Mouse (Mus musculus): ENCODE results near the gene Npas1. TPM values are rescaled to one million over a fixed set of nuclear protein-coding genes. Genes with fewer than 3 reads are reported as not detected.

Gene Npas1
- polyA plus RNA-seq, 1 experiment from 2014 or later: 2.4 TPM

GRCm38 (mm10) chr7:16501571-16501970 lies 24.0 kb upstream of the Npas1 start:
- H3K9ac ChIP-seq (ENCODE audit: low read length): no peak overlapping the region
- DNase-seq (ENCODE audit: low spot score): no peak
- H3K4me3 ChIP-seq (ENCODE audit: low read depth, low read length): no peak overlapping the region
- H3K4me1 ChIP-seq (ENCODE audit: control insufficient read depth, insufficient read depth, low read length): no peaks in the 10 kb centered on the region
- no peak for ATAC-seq
- no peaks in the 10 kb centered on the region for H3K9me3 ChIP-seq (replicated peaks; ENCODE audit: control insufficient read depth, low read length)
- H3K36me3 ChIP-seq (ENCODE audit: control insufficient read depth, insufficient read depth, low read length): peaks cover 79% of the 10 kb centered on the region
- WGBS: 95% methylated on average over 4 of the region's 4 CpGs
- H3K4me2 ChIP-seq (ENCODE audit: low read length): no peak overlapping the region
- H3K27me3 ChIP-seq (replicated peaks; ENCODE audit: control insufficient read depth, insufficient read depth, low read length): no peaks in the 10 kb centered on the region
- H3K27ac ChIP-seq (ENCODE audit: low read depth, low read length): no peak overlapping the region

DNA sequence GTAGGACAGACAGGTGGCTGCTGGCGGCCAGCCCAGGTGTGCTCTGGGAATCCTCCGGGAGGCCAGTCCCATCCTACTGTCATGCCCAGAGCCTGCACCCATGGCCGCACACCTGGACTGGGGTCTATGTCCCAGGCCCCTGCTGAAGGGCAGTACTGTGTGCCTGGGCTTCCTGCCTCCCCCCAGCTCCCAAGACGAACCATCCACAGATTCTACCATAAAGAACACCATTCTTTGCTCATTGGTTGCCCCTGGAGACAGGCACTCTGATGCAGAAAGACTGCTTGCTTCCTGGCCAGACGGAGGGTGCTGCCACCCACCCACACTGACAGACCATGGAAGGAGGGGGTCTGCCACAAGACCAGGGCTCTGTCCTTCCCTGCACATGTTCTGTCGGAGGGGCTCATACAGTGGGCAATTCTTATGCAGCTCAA lies 22.2 kb upstream of the Npas1 start:
- Histone ChIP-seq H3K4me1 (ENCODE audit: control insufficient read depth, insufficient read depth, low read length) (no peaks in the 10 kb centered on the region), H3K4me2 (ENCODE audit: low read length) (no peak overlapping the region), H3K27ac (ENCODE audit: low read depth, low read length) (no peak overlapping the region), H3K9ac (ENCODE audit: low read length) (no peak overlapping the region), H3K36me3 (ENCODE audit: control insufficient read depth, insufficient read depth, low read length) (peaks cover 78% of the 10 kb centered on the region), H3K27me3 (replicated peaks; ENCODE audit: control insufficient read depth, insufficient read depth, low read length) (no peaks in the 10 kb centered on the region), H3K4me3 (ENCODE audit: low read depth, low read length) (no peak overlapping the region), H3K9me3 (replicated peaks; ENCODE audit: control insufficient read depth, low read length) (no peaks in the 10 kb centered on the region)
- 0 out of 2 replicates have a peak, but pooled peaks have one; percentile 12 for ATAC-seq
- WGBS: 83% methylated on average over 6 of the region's 6 CpGs
- no peak for DNase-seq (ENCODE audit: low spot score)

- Histone ChIP-seq H3K36me3 (ENCODE audit: control insufficient read depth, insufficient read depth, low read length) (peaks cover 54% of the 10 kb centered on the region), H3K9me3 (replicated peaks; ENCODE audit: control insufficient read depth, low read length) (no peaks in the 10 kb centered on the region), H3K27ac (ENCODE audit: low read depth, low read length) (no peak overlapping the region), H3K4me3 (ENCODE audit: low read depth, low read length) (no peak overlapping the region), H3K27me3 (replicated peaks; ENCODE audit: control insufficient read depth, insufficient read depth, low read length) (no peaks in the 10 kb centered on the region), H3K4me2 (ENCODE audit: low read length) (no peak overlapping the region), H3K4me1 (ENCODE audit: control insufficient read depth, insufficient read depth, low read length) (no peaks in the 10 kb centered on the region), H3K9ac (ENCODE audit: low read length) (no peak overlapping the region)
- WGBS: 80% methylated on average over 3 of the region's 3 CpGs
- no peak for DNase-seq (ENCODE audit: low spot score)
- ATAC-seq: no peak
These were observed 18.7 kb upstream of the Npas1 start for GRCm38 (mm10) chr7:16496260-16496659.

DNA sequence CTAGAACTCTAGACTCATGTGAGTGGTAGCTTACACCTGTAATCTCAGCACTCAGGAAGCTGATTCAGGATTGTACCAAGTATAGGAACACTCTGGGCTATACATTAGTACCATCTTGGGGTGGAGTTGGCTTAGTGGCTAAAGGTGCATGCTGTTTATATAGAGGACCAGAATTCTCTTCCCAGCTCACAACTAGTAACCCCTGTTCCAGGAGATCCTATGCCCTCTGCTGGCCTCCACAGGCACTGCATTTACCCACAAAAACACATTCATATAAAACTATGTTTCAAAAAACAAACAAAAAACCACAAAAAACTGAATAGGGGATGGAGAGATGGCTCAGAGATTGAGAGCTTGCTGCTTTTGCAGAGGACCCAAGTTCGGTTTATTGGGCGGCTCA lies 15.8 kb upstream of the Npas1 start:
- ATAC-seq (peak; percentile 44; the same call in 1 of the 2 replicates), DNase-seq (ENCODE audit: low spot score) (peak; percentile 48)
- Histone ChIP-seq H3K4me2 (ENCODE audit: low read length) (no peak overlapping the region), H3K9ac (ENCODE audit: low read length) (no peak overlapping the region), H3K36me3 (ENCODE audit: control insufficient read depth, insufficient read depth, low read length) (peaks cover 37% of the 10 kb centered on the region), H3K9me3 (replicated peaks; ENCODE audit: control insufficient read depth, low read length) (no peaks in the 10 kb centered on the region), H3K4me3 (ENCODE audit: low read depth, low read length) (no peak overlapping the region), H3K4me1 (ENCODE audit: control insufficient read depth, insufficient read depth, low read length) (no peaks in the 10 kb centered on the region), H3K27me3 (replicated peaks; ENCODE audit: control insufficient read depth, insufficient read depth, low read length) (no peaks in the 10 kb centered on the region), H3K27ac (ENCODE audit: low read depth, low read length) (no peak overlapping the region)
- WGBS: 33% methylated on average over 2 of the region's 2 CpGs

GRCm38 (mm10) chr7:16492211-16492610 lies 14.7 kb upstream of the Npas1 start:
- no peak overlapping the region for H3K27ac ChIP-seq (ENCODE audit: low read depth, low read length)
- H3K9ac ChIP-seq (ENCODE audit: low read length): no peak overlapping the region
- ATAC-seq (peak; percentile 29), DNase-seq (ENCODE audit: low spot score) (no peak)
- 60% methylated on average over 3 of the region's 3 CpGs for WGBS
- H3K27me3 ChIP-seq (replicated peaks; ENCODE audit: control insufficient read depth, insufficient read depth, low read length): no peaks in the 10 kb centered on the region
- no peak overlapping the region for H3K4me2 ChIP-seq (ENCODE audit: low read length)
- H3K4me3 ChIP-seq (ENCODE audit: low read depth, low read length): no peak overlapping the region
- H3K36me3 ChIP-seq (ENCODE audit: control insufficient read depth, insufficient read depth, low read length): peaks cover 26% of the 10 kb centered on the region
- H3K4me1 ChIP-seq (ENCODE audit: control insufficient read depth, insufficient read depth, low read length): no peaks in the 10 kb centered on the region
- H3K9me3 ChIP-seq (replicated peaks; ENCODE audit: control insufficient read depth, low read length): no peaks in the 10 kb centered on the region

DNA sequence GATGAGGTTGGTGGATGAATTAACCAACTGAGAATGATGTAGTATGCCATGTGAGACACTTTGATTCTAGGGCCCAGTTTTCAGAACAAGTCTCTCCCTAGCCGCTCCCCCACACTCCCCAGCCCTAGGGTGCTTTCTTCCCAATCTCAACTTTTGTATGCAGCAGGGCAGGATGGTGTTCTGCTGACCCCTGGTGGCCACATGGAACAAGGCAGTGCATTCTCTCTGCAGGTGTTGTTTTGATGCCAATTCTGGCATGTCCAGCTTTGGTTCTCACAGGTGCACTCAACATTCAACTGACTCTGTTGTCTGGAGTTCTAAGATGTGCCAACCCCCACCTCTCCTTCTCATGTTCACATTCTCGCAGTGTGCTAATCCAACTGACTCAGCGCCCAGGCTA lies 14.2 kb upstream of the Npas1 start:
- H3K27me3 ChIP-seq (replicated peaks; ENCODE audit: control insufficient read depth, insufficient read depth, low read length): no peaks in the 10 kb centered on the region
- no peak overlapping the region for H3K27ac ChIP-seq (ENCODE audit: low read depth, low read length)
- ATAC-seq (peak; percentile 65), DNase-seq (ENCODE audit: low spot score) (peak; percentile 75)
- peaks cover 21% of the 10 kb centered on the region for H3K36me3 ChIP-seq (ENCODE audit: control insufficient read depth, insufficient read depth, low read length)
- no peak overlapping the region for H3K9ac ChIP-seq (ENCODE audit: low read length)
- no peaks in the 10 kb centered on the region for H3K4me1 ChIP-seq (ENCODE audit: control insufficient read depth, insufficient read depth, low read length)
- WGBS: 34% methylated on average over 3 of the region's 3 CpGs
- H3K9me3 ChIP-seq (replicated peaks; ENCODE audit: control insufficient read depth, low read length): no peaks in the 10 kb centered on the region
- no peak overlapping the region for H3K4me2 ChIP-seq (ENCODE audit: low read length)
- H3K4me3 ChIP-seq (ENCODE audit: low read depth, low read length): no peak overlapping the region

DNA sequence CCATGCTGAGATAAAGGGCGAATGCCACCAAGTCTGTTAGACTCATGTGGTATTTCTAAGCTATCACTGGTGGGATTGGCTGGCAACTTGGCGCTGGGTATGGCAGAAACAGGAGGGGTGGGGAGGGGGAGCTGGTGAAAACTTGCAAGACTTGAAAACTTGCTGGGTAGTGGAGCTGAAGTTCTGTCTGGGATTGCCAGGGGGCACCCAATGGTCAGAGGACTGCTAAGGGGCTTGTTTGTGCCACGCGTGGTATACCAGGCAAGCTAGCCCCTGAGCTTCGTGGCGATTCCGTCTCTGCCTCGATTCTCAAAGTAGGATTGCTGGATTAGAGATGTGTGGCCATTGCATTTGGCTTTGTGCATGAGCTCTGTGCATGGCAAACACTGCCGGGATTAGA lies 12.4 kb upstream of the Npas1 start:
- Histone ChIP-seq H3K27me3 (replicated peaks; ENCODE audit: control insufficient read depth, insufficient read depth, low read length) (no peaks in the 10 kb centered on the region), H3K36me3 (ENCODE audit: control insufficient read depth, insufficient read depth, low read length) (peaks cover 4% of the 10 kb centered on the region; the same call in 1 of the 2 replicates), H3K9ac (ENCODE audit: low read length) (no peak overlapping the region), H3K27ac (ENCODE audit: low read depth, low read length) (no peak overlapping the region), H3K9me3 (replicated peaks; ENCODE audit: control insufficient read depth, low read length) (no peaks in the 10 kb centered on the region), H3K4me3 (ENCODE audit: low read depth, low read length) (no peak overlapping the region), H3K4me2 (ENCODE audit: low read length) (no peak overlapping the region), H3K4me1 (ENCODE audit: control insufficient read depth, insufficient read depth, low read length) (no peaks in the 10 kb centered on the region)
- no peak for ATAC-seq
- DNase-seq (ENCODE audit: low spot score): no peak
- 85% methylated on average over 9 of the region's 9 CpGs for WGBS

GRCm38 (mm10) chr7:16488816-16489215 lies 11.3 kb upstream of the Npas1 start:
- Histone ChIP-seq H3K4me2 (ENCODE audit: low read length) (no peak overlapping the region), H3K27me3 (replicated peaks; ENCODE audit: control insufficient read depth, insufficient read depth, low read length) (no peaks in the 10 kb centered on the region), H3K27ac (ENCODE audit: low read depth, low read length) (no peak overlapping the region), H3K4me3 (ENCODE audit: low read depth, low read length) (no peak overlapping the region), H3K9me3 (replicated peaks; ENCODE audit: control insufficient read depth, low read length) (no peaks in the 10 kb centered on the region), H3K9ac (ENCODE audit: low read length) (no peak overlapping the region), H3K4me1 (ENCODE audit: control insufficient read depth, insufficient read depth, low read length) (no peaks in the 10 kb centered on the region), H3K36me3 (ENCODE audit: control insufficient read depth, insufficient read depth, low read length) (peaks cover under 1% of the 10 kb centered on the region; the same call in 1 of the 2 replicates)
- DNase-seq (ENCODE audit: low spot score): no peak
- no peak for ATAC-seq

- WGBS: 1% methylated on average over 34 of the region's 34 CpGs
- H3K9me3 ChIP-seq (replicated peaks; ENCODE audit: control insufficient read depth, low read length): no peaks in the 10 kb centered on the region
- H3K4me1 ChIP-seq (ENCODE audit: control insufficient read depth, insufficient read depth, low read length): peaks cover 6% of the 10 kb centered on the region; the same call in 1 of the 2 replicates
- H3K36me3 ChIP-seq (ENCODE audit: control insufficient read depth, insufficient read depth, low read length): no peaks in the 10 kb centered on the region
- no peak overlapping the region for H3K27ac ChIP-seq (ENCODE audit: low read depth, low read length)
- peak overlapping the region; percentile 42 for H3K4me2 ChIP-seq (ENCODE audit: low read length)
- peak overlapping the region; percentile 25 for H3K4me3 ChIP-seq (ENCODE audit: low read depth, low read length)
- DNase-seq (ENCODE audit: low spot score): no peak
- no peak overlapping the region for H3K9ac ChIP-seq (ENCODE audit: low read length)
- H3K27me3 ChIP-seq (replicated peaks; ENCODE audit: control insufficient read depth, insufficient read depth, low read length): peaks cover 51% of the 10 kb centered on the region
- ATAC-seq: 0 out of 2 replicates have a peak, but pooled peaks have one; percentile 29
These were observed 933 bp downstream of the Npas1 start for GRCm38 (mm10) chr7:16476600-16476989.
